Mouse (Mus musculus) midbrain, embryonic 11.5 days (tissue): Measurements from ENCODE around the gene Zfp628. TPM values are rescaled to one million over a fixed set of nuclear protein-coding genes. Genes with fewer than 3 reads are reported as not detected.

Experiments used
- ATAC-seq: fragments of 200-750 bp; cut with Nextera tagmentation; 2 replicates; pipeline ENCODE4 v1.8.0; 2017; ENCODE audit warnings: moderate TSS enrichment, moderate library complexity; ENCODE audit not compliant: low FRiP score
- DNase-seq: peaks from one replicate; pipeline ENCODE4 v3.0.0; 2015; ENCODE audit warnings: low spot score; ENCODE audit errors: missing footprints
- H3K27ac ChIP-seq: fragments of 300-500 bp; sonication (generic); 2 replicates; pipeline ENCODE4 v1.5.1; 2014; ENCODE audit warnings: low read depth, low read length
- H3K27me3 ChIP-seq: fragments of 300-500 bp; sonication (generic); 2 replicates; pipeline ENCODE4 v1.6.1; 2014; ENCODE audit warnings: mild to moderate bottlenecking, low read length, moderate library complexity, mixed read lengths; ENCODE audit not compliant: control insufficient read depth, insufficient read depth
- H3K36me3 ChIP-seq: fragments of 300-500 bp; sonication (generic); 2 replicates; pipeline ENCODE4 v1.6.1; 2014; ENCODE audit warnings: mild to moderate bottlenecking, low read length, moderate library complexity, mixed read lengths; ENCODE audit not compliant: control insufficient read depth, insufficient read depth
- H3K4me1 ChIP-seq: fragments of 300-500 bp; sonication (generic); 2 replicates; pipeline ENCODE4 v1.6.1; 2014; ENCODE audit warnings: low read length; ENCODE audit not compliant: control insufficient read depth, insufficient read depth
- H3K4me2 ChIP-seq: fragments of 300-500 bp; sonication (generic); 2 replicates; pipeline ENCODE4 v1.6.1; 2014; ENCODE audit warnings: mild to moderate bottlenecking, moderate library complexity
- H3K4me3 ChIP-seq: fragments of 300-500 bp; sonication (generic); 2 replicates; pipeline ENCODE4 v1.5.1; 2014; ENCODE audit warnings: low read depth, low read length
- H3K9ac ChIP-seq: fragments of 300-500 bp; sonication (generic); 2 replicates; pipeline ENCODE4 v1.6.1; 2014; ENCODE audit warnings: low read length
- H3K9me3 ChIP-seq: fragments of 300-500 bp; sonication (generic); 2 replicates; pipeline ENCODE4 v1.6.1; 2016; ENCODE audit warnings: low read length; ENCODE audit not compliant: control insufficient read depth
- WGBS: fragments of 180-500 bp; shearing (Covaris S2); extraction: QIAGEN DNeasy Blood & Tissue Kit; methylation state at CpG from one replicate; pipeline ENCODE4 v1.1.7; 2014; 5-methylcytosine and 5-hydroxymethylcytosine counted together
- polyA plus RNA-seq: library from polyadenylated mRNA; unstranded; fragments of >200 nt; fragmentation: Nextera tagmentation; extraction: Ambion mirVana; gene quantifications from 2 replicates; pipeline ENCODE4 v1.2.1, GENCODE M21; 2014

The Zfp628 gene
- polyA plus RNA-seq, 1 experiment from 2014 or later, result 3.5 TPM

DNA sequence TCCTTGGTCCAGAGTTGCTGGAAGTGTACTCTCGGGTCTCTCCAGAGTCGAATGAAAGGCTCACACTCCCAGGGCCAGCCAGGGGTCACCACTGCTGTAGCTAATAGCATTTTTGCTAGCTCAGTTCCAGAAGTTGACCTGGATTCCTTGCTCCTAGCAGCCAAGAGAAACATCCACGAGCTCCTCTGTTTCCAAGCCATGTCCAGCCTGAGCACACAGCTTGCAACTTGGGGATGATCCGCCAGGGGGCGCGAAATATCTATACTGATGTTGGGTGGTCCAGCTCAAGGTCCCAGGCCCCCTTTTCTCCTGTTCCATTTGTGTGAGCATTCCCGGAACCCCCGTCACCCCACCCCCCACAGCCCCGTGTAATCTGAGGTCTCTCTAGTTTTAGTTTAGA is 3.5 kb upstream of the Zfp628 start:
- H3K36me3 ChIP-seq, result no peaks in the 10 kb centered on the region
- H3K4me1 ChIP-seq, result peaks cover 11% of the 10 kb centered on the region
- H3K4me3 ChIP-seq, result no peak overlapping the region
- H3K9me3 ChIP-seq, result no peaks in the 10 kb centered on the region
- no peak overlapping the region for H3K27ac ChIP-seq
- DNase-seq, result peak; percentile 97
- H3K27me3 ChIP-seq, result no peaks in the 10 kb centered on the region; the same call in 1 of the 2 replicates
- no peak overlapping the region for H3K4me2 ChIP-seq
- 43% methylated on average over 9 of the region's 9 CpGs for WGBS
- H3K9ac ChIP-seq, result no peak overlapping the region
- ATAC-seq, result no peak

DNA sequence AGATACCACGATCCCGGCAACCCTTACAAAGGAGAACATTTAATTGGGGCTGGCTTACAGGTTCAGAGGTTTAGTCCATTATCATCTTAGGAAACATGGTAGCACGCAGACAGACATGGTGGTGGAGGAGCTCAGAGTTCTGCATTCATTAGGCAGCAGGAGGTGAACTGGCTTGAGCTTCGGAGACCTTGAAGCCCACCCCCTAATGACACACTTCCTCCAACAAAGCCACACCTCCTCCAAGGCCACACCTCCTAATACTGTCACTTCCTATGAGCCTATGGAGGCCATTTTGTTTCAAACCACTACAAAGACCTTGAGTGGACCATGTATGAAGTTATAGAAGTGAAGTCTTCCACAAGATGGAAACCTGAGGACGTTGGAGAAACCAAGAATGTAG is 2.8 kb upstream of the Zfp628 start:
- Histone ChIP-seq H3K4me2 (no peak overlapping the region), H3K4me1 (peaks cover 14% of the 10 kb centered on the region), H3K36me3 (no peaks in the 10 kb centered on the region), H3K9ac (no peak overlapping the region), H3K27ac (no peak overlapping the region), H3K4me3 (no peak overlapping the region), H3K9me3 (no peaks in the 10 kb centered on the region), H3K27me3 (no peaks in the 10 kb centered on the region; the same call in 1 of the 2 replicates)
- ATAC-seq (no peak), DNase-seq (no peak)
- 66% methylated on average over 5 of the region's 5 CpGs for WGBS

DNA sequence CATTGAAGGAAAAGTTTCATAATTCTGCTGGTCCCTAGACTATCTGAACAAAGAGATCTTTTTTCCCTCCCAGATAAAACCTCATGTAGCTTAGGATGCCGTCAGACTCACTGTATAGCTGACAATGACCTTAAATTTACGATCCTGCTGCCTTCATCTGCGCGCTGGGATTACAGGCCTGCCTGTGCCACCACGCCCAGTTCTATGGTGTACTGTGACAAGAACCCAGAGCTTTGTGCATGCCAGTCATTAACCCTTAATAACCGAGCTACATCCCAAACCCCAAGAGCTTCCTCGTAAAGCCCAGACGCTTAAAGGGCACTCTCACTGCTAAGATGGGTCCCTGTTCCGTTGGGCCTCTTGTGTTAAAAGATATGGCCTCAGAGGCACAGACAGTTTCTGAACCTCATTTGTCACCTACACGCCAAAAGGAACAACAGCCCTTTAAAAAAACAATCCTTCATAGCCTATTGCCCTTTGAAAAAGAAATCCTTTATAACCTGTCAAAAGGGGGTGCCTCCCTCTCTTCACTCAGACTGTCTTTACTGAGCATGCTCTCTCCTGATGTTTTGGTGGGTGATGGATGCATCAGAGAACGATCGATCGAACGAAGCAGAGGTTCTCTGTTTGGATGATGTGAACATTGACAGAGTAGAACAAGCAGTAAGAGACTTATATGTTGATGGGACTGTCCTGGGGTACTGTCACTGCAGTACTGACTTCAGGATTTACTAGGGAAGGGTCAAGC is 826 bp downstream of the Zfp628 start:
- WGBS, result 26% methylated on average over 14 of the region's 14 CpGs
- Histone ChIP-seq H3K4me1 (peaks cover 19% of the 10 kb centered on the region), H3K9ac (peak overlapping the region; percentile 96), H3K36me3 (peaks cover 10% of the 10 kb centered on the region), H3K4me3 (peak overlapping the region; percentile 79), H3K27me3 (no peaks in the 10 kb centered on the region; the same call in 1 of the 2 replicates), H3K27ac (peak overlapping the region; percentile 94), H3K9me3 (no peaks in the 10 kb centered on the region), H3K4me2 (peak overlapping the region; percentile 67)
- ATAC-seq (peak; percentile 40), DNase-seq (peak; percentile 90)

DNA sequence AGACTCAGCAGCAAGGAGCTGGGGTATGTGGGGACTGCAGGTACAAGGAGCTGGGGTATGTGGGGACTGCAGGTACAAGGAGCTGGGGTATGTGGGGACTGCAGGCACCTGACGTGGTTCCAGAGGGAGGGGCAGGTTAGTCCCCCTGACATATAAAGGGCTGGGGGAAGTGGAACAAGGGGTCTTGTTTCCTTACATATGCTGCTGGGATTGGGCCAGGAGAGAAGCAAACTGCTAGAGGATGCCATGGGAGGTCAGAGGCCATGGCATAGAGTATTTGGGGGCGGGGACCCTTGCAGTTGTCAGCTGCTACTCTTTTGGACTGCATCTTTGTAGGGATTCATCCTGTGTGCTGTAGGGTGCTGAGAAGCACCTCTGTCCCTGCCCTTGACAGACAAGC is 2.5 kb downstream of the Zfp628 start:
- no peak overlapping the region for H3K4me2 ChIP-seq
- peaks cover 30% of the 10 kb centered on the region for H3K4me1 ChIP-seq
- H3K4me3 ChIP-seq, result no peak overlapping the region
- H3K9me3 ChIP-seq, result no peaks in the 10 kb centered on the region
- DNase-seq (no peak), ATAC-seq (no peak)
- H3K27ac ChIP-seq, result no peak overlapping the region
- peaks cover 10% of the 10 kb centered on the region for H3K36me3 ChIP-seq
- H3K27me3 ChIP-seq, result no peaks in the 10 kb centered on the region; the same call in 1 of the 2 replicates
- H3K9ac ChIP-seq, result no peak overlapping the region
- 89% methylated on average over 2 of the region's 2 CpGs for WGBS

DNA sequence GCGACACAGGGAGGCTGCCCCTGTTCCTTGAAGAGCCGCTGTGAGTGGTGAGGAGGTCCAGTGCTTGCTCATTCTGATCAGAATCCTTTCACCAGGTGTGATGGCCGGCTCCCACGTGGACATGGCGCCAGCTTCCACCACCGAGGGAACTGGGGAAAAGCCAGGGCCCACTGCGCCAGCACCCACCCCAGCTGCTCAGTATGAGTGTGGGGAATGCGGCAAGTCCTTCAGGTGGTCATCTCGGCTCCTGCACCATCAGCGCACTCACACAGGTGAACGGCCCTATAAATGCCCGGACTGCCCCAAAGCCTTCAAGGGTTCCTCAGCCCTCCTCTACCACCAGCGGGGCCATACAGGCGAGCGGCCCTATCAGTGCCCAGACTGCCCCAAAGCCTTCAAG is 3.7 kb downstream of the Zfp628 start:
- no peak overlapping the region for H3K4me2 ChIP-seq
- no peak for ATAC-seq

DNA sequence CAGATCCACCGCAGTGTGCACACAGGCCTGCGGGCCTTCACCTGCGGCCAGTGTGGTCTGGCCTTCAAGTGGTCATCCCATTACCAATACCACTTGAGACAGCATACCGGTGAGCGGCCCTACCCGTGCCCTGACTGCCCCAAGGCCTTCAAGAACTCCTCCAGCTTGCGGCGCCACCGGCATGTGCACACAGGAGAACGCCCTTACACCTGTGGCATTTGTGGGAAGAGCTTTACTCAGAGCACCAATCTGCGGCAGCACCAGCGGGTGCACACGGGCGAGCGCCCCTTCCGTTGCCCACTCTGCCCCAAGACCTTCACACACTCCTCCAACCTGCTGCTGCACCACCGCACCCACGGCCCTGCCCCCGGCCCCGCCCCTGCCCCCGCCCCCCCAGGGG is 4.1 kb downstream of the Zfp628 start:
- DNase-seq (no peak), ATAC-seq (no peak)
- Histone ChIP-seq H3K36me3 (peaks cover 10% of the 10 kb centered on the region), H3K4me1 (peaks cover 45% of the 10 kb centered on the region), H3K9ac (no peak overlapping the region), H3K4me2 (no peak overlapping the region), H3K27me3 (no peaks in the 10 kb centered on the region; the same call in 1 of the 2 replicates), H3K27ac (no peak overlapping the region), H3K9me3 (no peaks in the 10 kb centered on the region), H3K4me3 (no peak overlapping the region)
- 92% methylated on average over 20 of the region's 21 CpGs for WGBS

More for the DNA sequence above, 3.7 kb downstream of the Zfp628 start:
- WGBS, result 94% methylated on average over 15 of the region's 15 CpGs
- Histone ChIP-seq H3K27me3 (no peaks in the 10 kb centered on the region; the same call in 1 of the 2 replicates), H3K4me3 (no peak overlapping the region), H3K9ac (no peak overlapping the region), H3K4me1 (peaks cover 41% of the 10 kb centered on the region), H3K36me3 (peaks cover 10% of the 10 kb centered on the region), H3K27ac (no peak overlapping the region), H3K9me3 (no peaks in the 10 kb centered on the region)
- DNase-seq, result no peak

DNA sequence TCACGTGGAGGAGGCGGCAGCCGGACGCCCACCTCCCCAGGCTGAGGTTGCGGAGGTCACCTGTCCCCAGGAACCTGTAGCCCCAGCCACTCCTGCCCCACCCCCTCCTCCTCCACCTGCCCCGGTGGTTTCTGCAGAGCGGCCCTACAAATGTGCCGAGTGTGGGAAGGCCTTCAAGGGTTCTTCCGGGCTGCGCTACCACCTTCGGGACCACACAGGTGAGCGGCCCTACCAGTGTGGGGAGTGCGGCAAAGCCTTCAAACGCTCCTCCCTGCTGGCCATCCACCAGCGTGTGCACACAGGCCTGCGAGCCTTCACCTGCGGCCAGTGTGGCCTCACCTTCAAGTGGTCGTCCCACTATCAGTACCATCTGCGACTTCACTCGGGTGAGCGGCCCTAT is 5.0 kb downstream of the Zfp628 start:
- H3K4me2 ChIP-seq, result no peak overlapping the region
- H3K9ac ChIP-seq, result no peak overlapping the region
- WGBS, result 88% methylated on average over 21 of the region's 21 CpGs
- H3K9me3 ChIP-seq, result no peaks in the 10 kb centered on the region
- H3K4me3 ChIP-seq, result no peak overlapping the region
- DNase-seq, result no peak
- H3K36me3 ChIP-seq, result peaks cover 10% of the 10 kb centered on the region
- no peak overlapping the region for H3K27ac ChIP-seq
- ATAC-seq, result no peak
- H3K4me1 ChIP-seq, result peaks cover 50% of the 10 kb centered on the region
- H3K27me3 ChIP-seq, result no peaks in the 10 kb centered on the region; the same call in 1 of the 2 replicates

DNA sequence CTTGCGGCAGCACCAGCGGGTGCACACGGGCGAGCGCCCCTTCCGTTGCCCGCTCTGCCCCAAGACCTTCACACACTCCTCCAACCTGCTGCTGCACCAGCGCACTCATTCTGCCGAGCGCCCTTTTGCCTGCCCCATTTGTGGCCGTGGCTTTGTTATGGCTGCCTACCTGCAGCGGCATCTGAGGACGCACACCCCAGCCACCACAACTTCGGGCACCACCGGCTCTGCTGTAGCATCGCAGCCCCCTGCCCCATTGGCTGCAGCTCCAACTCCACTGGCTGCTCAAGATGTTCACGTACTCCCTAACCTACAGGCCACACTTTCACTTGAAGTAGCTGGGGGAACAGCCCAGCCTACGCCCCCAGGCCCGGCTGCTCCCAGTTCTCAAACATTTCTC is 5.5 kb downstream of the Zfp628 start:
- DNase-seq (no peak), ATAC-seq (no peak)
- Histone ChIP-seq H3K36me3 (peaks cover 10% of the 10 kb centered on the region), H3K9ac (peak overlapping the region; percentile 16; the same call in 1 of the 2 replicates), H3K4me2 (no peak overlapping the region), H3K4me1 (peaks cover 56% of the 10 kb centered on the region), H3K27me3 (no peaks in the 10 kb centered on the region; the same call in 1 of the 2 replicates), H3K4me3 (no peak overlapping the region), H3K9me3 (no peaks in the 10 kb centered on the region), H3K27ac (peak overlapping the region; percentile 98; the same call in 1 of the 2 replicates)
- WGBS, result 88% methylated on average over 19 of the region's 19 CpGs

DNA sequence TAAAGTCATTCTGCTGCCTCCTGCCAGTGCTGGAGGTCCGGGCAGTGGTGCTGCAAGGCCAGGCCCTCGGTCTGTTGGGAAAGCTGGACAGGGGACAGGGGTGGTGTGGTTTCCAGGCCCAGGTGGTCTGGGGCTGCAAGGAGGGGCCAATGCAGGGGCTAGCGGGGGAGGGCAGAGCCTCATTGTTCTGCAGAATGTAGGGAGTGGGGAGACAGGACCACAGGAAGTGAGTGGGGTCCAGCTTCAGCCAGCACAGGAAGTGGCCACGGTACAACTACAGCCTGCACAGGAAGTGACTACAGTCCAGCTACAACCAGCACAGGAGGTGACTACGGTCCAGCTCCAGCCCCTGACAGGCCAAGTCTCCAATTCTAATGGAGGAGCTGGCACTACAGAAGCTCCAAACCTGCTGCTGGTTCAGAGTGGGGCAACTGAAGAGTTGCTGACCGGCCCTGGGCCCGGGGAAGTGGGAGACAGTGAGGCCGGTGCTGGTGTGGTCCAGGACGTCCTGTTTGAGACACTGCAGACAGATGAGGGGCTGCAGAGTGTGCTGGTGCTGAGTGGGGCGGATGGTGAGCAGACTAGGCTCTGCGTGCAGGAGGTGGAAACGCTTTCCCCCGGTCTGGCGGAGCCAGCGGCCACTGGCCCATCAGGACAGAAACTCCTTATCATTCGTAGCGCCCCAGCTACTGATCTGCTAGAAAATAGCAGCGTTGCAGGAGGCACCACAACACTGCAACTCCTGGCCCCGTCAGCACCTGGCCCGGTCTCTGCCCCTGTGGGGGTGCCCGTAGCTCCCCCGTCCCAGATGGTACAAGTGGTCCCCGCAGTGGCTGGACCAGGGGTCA is 6.2 kb downstream of the Zfp628 start:
- peak overlapping the region; percentile 31; the same call in 1 of the 2 replicates for H3K9ac ChIP-seq

More for the DNA sequence above, 6.2 kb downstream of the Zfp628 start:
- Histone ChIP-seq H3K4me1 (peaks cover 59% of the 10 kb centered on the region), H3K4me3 (no peak overlapping the region), H3K9me3 (no peaks in the 10 kb centered on the region), H3K27ac (peak overlapping the region; percentile 98), H3K36me3 (peaks cover 10% of the 10 kb centered on the region), H3K4me2 (peak overlapping the region; percentile 93; the same call in 1 of the 2 replicates), H3K27me3 (no peaks in the 10 kb centered on the region; the same call in 1 of the 2 replicates)
- WGBS, result 55% methylated on average over 23 of the region's 23 CpGs
- DNase-seq, result no peak
- ATAC-seq, result no peak
